ENCODE assay signal across 13 mouse cellular contexts in the genomic region with DNA sequence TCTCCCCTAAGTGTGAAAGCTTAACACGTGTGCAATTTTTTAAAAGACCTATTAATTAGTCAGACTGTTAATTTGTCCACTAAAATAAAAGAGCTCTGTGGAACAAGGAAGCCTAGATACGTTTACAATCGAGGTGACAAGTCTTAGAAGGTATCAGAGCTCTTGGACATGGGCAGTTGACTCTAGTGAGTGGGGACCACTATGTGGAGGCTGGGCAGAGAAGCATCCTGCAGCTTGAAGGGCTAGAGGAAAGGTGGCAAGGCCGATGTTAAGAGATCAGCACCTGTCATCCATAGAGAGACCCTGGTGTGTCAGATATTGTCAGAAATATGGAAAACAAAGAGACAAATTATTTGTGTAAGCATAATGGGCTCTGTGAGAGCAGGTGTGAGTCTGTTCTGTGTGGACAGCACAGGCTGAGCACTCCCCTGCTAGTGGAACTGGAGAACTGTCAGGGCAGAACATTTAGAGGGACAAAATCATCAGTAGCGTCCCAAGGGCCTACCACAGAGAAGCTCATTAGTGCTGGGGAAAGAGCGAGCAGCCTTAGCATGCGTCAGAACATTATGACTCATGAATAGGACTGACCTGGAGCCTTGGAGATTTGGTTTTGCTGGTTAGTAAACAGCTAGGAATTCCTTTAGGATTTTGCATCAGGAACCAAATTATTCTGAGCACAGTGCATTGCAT.
DNase-seq lines count a peak whose midpoint lies in the region; ATAC-seq and TF ChIP-seq lines count a peak whose summit lies in the region.
"Had no signal": no experiment of that assay in that cellular context is flagged by ENCODE, and none has a peak within 500 bp of the region (broad histone marks: within the 10 kb centered on the region; RNA-seq: fewer than 3 reads in every experiment).

No protein-coding gene starts in this region.

- H3K27me3 ChIP-seq in midbrain, embryonic 10.5 days (ENCODE audit: low read depth, poor library complexity, severe bottlenecking), result no peaks in the 10 kb centered on the region

- H3K36me3 ChIP-seq in midbrain, embryonic 10.5 days, result no peaks in the 10 kb centered on the region

- 81% methylated on average over 7 of the region's 7 CpGs for WGBS in midbrain, embryonic 10.5 days

- no peak for TF ChIP-seq POLR2A in brain, embryonic 14.5 days (IDR thresholded peaks at IDR 0.05; ENCODE audit: borderline replicate concordance, extremely low read depth, insufficient read depth, insufficient read length, poor library complexity, severe bottlenecking)

- peak; percentile 7 for DNase-seq in gastrocnemius, adult 18-20 months (ENCODE audit: low spot score)
- DNase-seq in gastrocnemius, postnatal 25 days, result no peak
- DNase-seq in brain, embryonic 14.5 days (ENCODE audit: low read depth), result peak; percentile 67
- DNase-seq in midbrain, embryonic 10.5 days (ENCODE audit: low spot score), result no peak
- peak; percentile 37 for DNase-seq in retina, embryonic 14.5 days (ENCODE audit: low spot score)
- no peak for DNase-seq in liver
- DNase-seq in thymus, postnatal 14 days, result no peak
- DNase-seq: liver, postnatal 0 days; thymus, postnatal 4 days had no signal

- ATAC-seq in erythroid progenitor cell, adult 5-6 weeks (replicated peaks; ENCODE audit: low FRiP score, poor library complexity, severe bottlenecking), result no peak
- ATAC-seq: activated CD4-positive, CD25-positive, alpha-beta regulatory T cell, adult 4 months; intestine, postnatal 0 days; liver, postnatal 0 days had no signal

- TF ChIP-seq CTCF in brain, embryonic 14.5 days (IDR thresholded peaks at IDR 0.05; ENCODE audit: borderline replicate concordance, extremely low read depth, insufficient read depth, insufficient read length), result no peak

- H3K9me3 ChIP-seq in midbrain, embryonic 10.5 days (replicated peaks), result no peaks in the 10 kb centered on the region

- peaks cover 10% of the 10 kb centered on the region for H3K4me1 ChIP-seq in midbrain, embryonic 10.5 days

- H3K4me3 ChIP-seq in midbrain, embryonic 10.5 days, result no peak overlapping the region
- H3K4me3 ChIP-seq: layer of hippocampus, adult 2 months had no signal

- 0 out of 2 replicates have a peak overlapping the region, but pooled peaks have one; percentile 17 for H3K27ac ChIP-seq in midbrain, embryonic 10.5 days (replicated peaks)
- H3K27ac ChIP-seq: layer of hippocampus, adult 2 months had no signal

Comparison
In these comparisons a context has a peak if more than half of its experiments do, and no peak if none do; other contexts are left out.
1. DNase-seq: peak in gastrocnemius, adult 18-20 months (single experiment), brain, embryonic 14.5 days (single experiment) and retina, embryonic 14.5 days (single experiment); none in gastrocnemius, postnatal 25 days (single experiment), midbrain, embryonic 10.5 days (single experiment), liver (single experiment) and thymus, postnatal 14 days (single experiment).